Mouse (Mus musculus): ENCODE results near the gene Bicc1. TPM values are rescaled to one million over a fixed set of nuclear protein-coding genes. Genes with fewer than 3 reads are reported as not detected.

Bicc1 gene
- total and polyA plus RNA-seq, 2 experiments = 0.75 to 1.7 TPM

DNA sequence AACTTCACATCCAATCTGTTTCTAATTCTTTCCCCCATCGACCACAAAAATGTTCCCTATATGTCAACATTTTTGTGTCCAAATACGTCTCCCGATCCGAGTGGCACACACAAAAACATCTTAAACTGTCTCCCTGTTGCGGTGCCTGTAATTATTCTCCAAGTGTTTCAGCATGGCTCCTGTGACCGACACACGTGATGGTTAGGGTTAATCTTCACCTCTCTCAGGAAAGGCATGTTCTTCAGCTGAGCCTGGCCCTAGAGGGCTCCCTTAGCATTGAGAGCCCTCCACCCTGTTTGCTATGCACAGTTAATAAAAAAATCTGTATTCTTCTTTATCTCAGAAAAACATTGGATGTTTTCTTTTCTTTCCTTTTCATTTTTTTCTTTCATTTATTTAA lies 41.7 kb downstream of the Bicc1 start:
- H3K27ac ChIP-seq (replicated peaks; ENCODE audit: insufficient read depth, low read depth, low read length) = no peak overlapping the region
- no peak overlapping the region for H3K9ac ChIP-seq (ENCODE audit: low read depth, low read length)
- no peaks in the 10 kb centered on the region; the same call in 1 of the 2 replicates for H3K4me1 ChIP-seq (ENCODE audit: control insufficient read depth, insufficient read depth, low read length)
- H3K27me3 ChIP-seq (ENCODE audit: control insufficient read depth, insufficient read depth, low read length) = no peaks in the 10 kb centered on the region
- no peak for DNase-seq (ENCODE audit: extremely low read depth, low read depth, low spot score)
- H3K36me3 ChIP-seq (ENCODE audit: control insufficient read depth, insufficient read depth, low read length) = no peaks in the 10 kb centered on the region
- no peak for TF ChIP-seq POLR2A (IDR thresholded peaks at IDR 0.05; ENCODE audit: extremely low read depth, insufficient read depth, low read length)
- TF ChIP-seq CTCF (IDR thresholded peaks at IDR 0.05; ENCODE audit: low read depth, low read length) = no peak
- H3K4me3 ChIP-seq (ENCODE audit: insufficient read depth, low read depth, low read length) = no peak overlapping the region
- no peaks in the 10 kb centered on the region for H3K79me2 ChIP-seq (ENCODE audit: control insufficient read depth, insufficient read depth, low read length)
- 92% methylated on average over 7 of the region's 7 CpGs for WGBS

DNA sequence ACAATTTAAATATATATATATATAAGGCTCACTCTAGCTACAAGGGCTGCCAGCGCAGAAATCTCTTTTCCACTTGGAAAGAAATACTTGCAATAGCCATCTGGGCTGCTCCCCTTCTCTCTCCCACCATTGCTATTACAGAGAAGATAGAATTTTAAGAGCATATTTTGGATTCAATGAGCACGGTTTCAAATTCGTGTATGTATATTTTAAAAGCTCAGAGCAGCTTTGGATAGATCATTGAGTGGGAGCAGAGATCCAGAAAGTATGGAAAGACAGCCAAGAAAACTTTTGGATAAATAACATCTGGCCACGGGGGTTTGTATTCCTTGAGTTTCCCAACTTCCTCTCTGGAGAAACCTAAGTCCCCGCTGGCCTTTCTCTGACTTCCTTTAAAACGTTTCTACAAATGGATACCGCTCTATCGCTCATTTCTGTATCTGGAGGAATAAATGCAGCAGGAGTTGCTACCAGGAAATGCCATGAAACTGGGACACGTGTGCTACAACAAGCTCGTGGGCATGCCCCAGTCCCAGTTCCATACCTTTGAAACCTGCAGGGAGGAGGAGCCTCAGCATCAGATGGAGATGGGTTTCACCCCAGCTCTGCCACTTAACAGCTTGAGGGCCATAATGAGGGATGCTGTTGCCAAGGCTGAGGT lies 45.1 kb downstream of the Bicc1 start:
- no peak overlapping the region for H3K9ac ChIP-seq (ENCODE audit: low read depth, low read length)
- H3K79me2 ChIP-seq (ENCODE audit: control insufficient read depth, insufficient read depth, low read length) = no peaks in the 10 kb centered on the region
- no peak for DNase-seq (ENCODE audit: extremely low read depth, low read depth, low spot score)
- 85% methylated on average over 10 of the region's 10 CpGs for WGBS
- no peak overlapping the region for H3K4me3 ChIP-seq (ENCODE audit: insufficient read depth, low read depth, low read length)
- H3K27ac ChIP-seq (replicated peaks; ENCODE audit: insufficient read depth, low read depth, low read length) = no peak overlapping the region
- no peaks in the 10 kb centered on the region for H3K36me3 ChIP-seq (ENCODE audit: control insufficient read depth, insufficient read depth, low read length)
- no peak for TF ChIP-seq CTCF (IDR thresholded peaks at IDR 0.05; ENCODE audit: low read depth, low read length)
- TF ChIP-seq POLR2A (IDR thresholded peaks at IDR 0.05; ENCODE audit: extremely low read depth, insufficient read depth, low read length) = no peak
- H3K4me1 ChIP-seq (ENCODE audit: control insufficient read depth, insufficient read depth, low read length) = no peaks in the 10 kb centered on the region
- no peaks in the 10 kb centered on the region for H3K27me3 ChIP-seq (ENCODE audit: control insufficient read depth, insufficient read depth, low read length)

DNA sequence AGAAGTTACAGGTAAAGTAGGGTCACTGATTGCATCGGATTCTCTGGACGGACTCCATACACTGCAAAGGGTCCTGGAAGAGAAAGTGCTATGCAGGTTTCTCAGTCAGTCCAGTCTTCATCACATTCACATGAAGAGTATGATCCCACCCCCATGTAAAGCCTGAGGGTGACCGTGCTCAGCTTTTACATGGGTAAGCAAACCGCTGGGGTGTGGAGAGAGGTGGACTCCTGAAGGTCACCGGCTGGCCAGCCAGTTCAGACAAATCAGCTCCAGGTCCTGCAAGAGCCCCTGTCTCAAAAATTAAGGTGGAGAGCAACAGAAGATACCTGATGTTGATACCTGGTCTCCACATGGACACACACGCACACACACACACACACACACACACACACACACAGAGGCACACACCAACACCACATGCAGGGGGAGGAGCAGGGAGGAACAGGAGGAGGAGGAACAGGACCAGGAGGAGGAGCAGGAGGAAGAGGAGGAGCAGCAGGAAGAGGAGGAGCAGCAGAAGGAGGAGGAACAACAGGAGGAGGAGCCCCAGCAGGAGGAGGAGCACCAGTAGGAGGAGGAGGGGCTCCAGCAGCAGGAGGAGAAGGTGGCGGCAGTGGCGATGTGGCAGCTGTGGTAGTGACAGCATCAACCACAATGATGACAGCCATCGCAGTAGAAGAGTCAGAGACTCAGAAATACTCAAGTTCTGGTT lies 52.9 kb downstream of the Bicc1 start:
- Histone ChIP-seq H3K27ac (replicated peaks; ENCODE audit: insufficient read depth, low read depth, low read length) (no peak overlapping the region), H3K4me3 (ENCODE audit: insufficient read depth, low read depth, low read length) (no peak overlapping the region), H3K4me1 (ENCODE audit: control insufficient read depth, insufficient read depth, low read length) (no peaks in the 10 kb centered on the region), H3K9ac (ENCODE audit: low read depth, low read length) (no peak overlapping the region), H3K36me3 (ENCODE audit: control insufficient read depth, insufficient read depth, low read length) (no peaks in the 10 kb centered on the region), H3K79me2 (ENCODE audit: control insufficient read depth, insufficient read depth, low read length) (no peaks in the 10 kb centered on the region), H3K27me3 (ENCODE audit: control insufficient read depth, insufficient read depth, low read length) (no peaks in the 10 kb centered on the region)
- no peak for DNase-seq (ENCODE audit: extremely low read depth, low read depth, low spot score)
- WGBS = 95% methylated on average over 9 of the region's 9 CpGs
- no peak for TF ChIP-seq CTCF (IDR thresholded peaks at IDR 0.05; ENCODE audit: low read depth, low read length)
- TF ChIP-seq POLR2A (IDR thresholded peaks at IDR 0.05; ENCODE audit: extremely low read depth, insufficient read depth, low read length) = no peak

DNA sequence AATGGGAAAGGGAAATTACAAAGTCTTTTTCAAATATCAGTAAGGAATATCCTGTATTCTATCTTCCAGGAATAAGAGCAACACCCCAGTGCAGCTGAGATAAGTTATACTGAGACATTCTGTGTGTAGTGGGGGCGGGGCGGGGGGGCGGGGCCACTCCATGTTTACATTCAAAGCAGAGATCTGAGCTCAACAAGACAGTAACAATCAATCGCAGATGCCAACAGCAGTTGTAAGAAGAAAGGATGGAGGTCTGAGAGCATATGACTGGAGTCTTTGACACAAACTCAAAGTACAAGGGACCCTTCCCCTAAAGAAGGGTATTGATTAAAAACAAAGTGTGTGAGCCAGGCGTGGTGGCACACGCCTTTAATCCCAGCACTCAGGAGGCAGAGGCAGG lies 54.7 kb downstream of the Bicc1 start:
- Histone ChIP-seq H3K36me3 (ENCODE audit: control insufficient read depth, insufficient read depth, low read length) (no peaks in the 10 kb centered on the region), H3K27me3 (ENCODE audit: control insufficient read depth, insufficient read depth, low read length) (no peaks in the 10 kb centered on the region), H3K9ac (ENCODE audit: low read depth, low read length) (no peak overlapping the region), H3K4me3 (ENCODE audit: insufficient read depth, low read depth, low read length) (no peak overlapping the region), H3K27ac (replicated peaks; ENCODE audit: insufficient read depth, low read depth, low read length) (no peak overlapping the region), H3K4me1 (ENCODE audit: control insufficient read depth, insufficient read depth, low read length) (no peaks in the 10 kb centered on the region), H3K79me2 (ENCODE audit: control insufficient read depth, insufficient read depth, low read length) (no peaks in the 10 kb centered on the region)
- WGBS = 68% methylated on average over 6 of the region's 6 CpGs
- no peak for TF ChIP-seq POLR2A (IDR thresholded peaks at IDR 0.05; ENCODE audit: extremely low read depth, insufficient read depth, low read length)
- TF ChIP-seq CTCF (IDR thresholded peaks at IDR 0.05; ENCODE audit: low read depth, low read length) = no peak
- no peak for DNase-seq (ENCODE audit: extremely low read depth, low read depth, low spot score)

DNA sequence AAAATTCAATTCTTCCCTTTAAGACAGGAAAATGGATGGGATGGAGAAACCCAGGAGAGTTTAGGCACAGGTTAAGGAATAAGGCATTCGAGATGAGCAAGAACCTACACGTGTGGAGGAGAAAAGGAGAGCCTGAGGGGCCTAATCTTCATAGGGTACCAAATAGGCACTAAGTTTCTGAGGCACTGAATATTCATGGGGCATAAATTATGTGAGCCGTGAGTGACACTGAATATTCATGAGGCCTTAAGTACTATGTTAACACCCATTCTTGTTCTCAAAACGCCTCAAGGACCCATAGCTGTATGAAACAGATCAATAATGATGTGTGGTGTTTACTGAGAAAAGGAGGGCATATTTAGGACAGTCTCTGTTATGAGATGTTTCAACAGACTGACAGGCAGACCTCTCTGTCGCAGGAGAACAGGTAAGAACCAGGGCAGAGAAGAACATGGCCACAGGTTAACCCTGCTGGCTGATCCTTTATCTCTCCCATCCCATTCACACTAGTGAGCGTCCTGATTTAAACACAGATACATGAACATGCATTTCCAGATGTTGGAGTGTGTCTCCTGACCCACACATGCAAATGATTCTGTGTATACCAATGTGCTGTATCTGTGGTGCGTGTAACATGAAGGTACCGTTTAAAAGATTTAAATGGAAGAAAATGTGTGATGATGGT lies 58.5 kb downstream of the Bicc1 start:
- Histone ChIP-seq H3K4me3 (ENCODE audit: insufficient read depth, low read depth, low read length) (no peak overlapping the region), H3K27ac (replicated peaks; ENCODE audit: insufficient read depth, low read depth, low read length) (no peak overlapping the region), H3K36me3 (ENCODE audit: control insufficient read depth, insufficient read depth, low read length) (no peaks in the 10 kb centered on the region), H3K27me3 (ENCODE audit: control insufficient read depth, insufficient read depth, low read length) (no peaks in the 10 kb centered on the region), H3K4me1 (ENCODE audit: control insufficient read depth, insufficient read depth, low read length) (no peaks in the 10 kb centered on the region), H3K79me2 (ENCODE audit: control insufficient read depth, insufficient read depth, low read length) (no peaks in the 10 kb centered on the region), H3K9ac (ENCODE audit: low read depth, low read length) (no peak overlapping the region)
- TF ChIP-seq POLR2A (IDR thresholded peaks at IDR 0.05; ENCODE audit: extremely low read depth, insufficient read depth, low read length) (no peak), CTCF (IDR thresholded peaks at IDR 0.05; ENCODE audit: low read depth, low read length) (no peak)
- WGBS = 87% methylated on average over 8 of the region's 8 CpGs
- DNase-seq (ENCODE audit: extremely low read depth, low read depth, low spot score) = no peak
